Mouse (Mus musculus) limb, embryonic 15.5 days (tissue): ENCODE measurements around the gene Mxi1. TPM values are rescaled to one million over a fixed set of nuclear protein-coding genes. Genes with fewer than 3 reads are reported as not detected.

Experiments used
- ATAC-seq: fragments of 200-750 bp; cut with Nextera tagmentation; 2 replicates; pipeline ENCODE4 v1.8.0; 2017; ENCODE audit warnings: low read depth, moderate TSS enrichment; ENCODE audit not compliant: insufficient number of reproducible peaks, low FRiP score, low TSS enrichment
- H3K27ac ChIP-seq: fragments of 300-500 bp; sonication (generic); 2 replicates; pipeline ENCODE4 v1.5.1; 2015; ENCODE audit warnings: moderate library complexity, mild to moderate bottlenecking, inconsistent platforms
- H3K27me3 ChIP-seq: fragments of 300-500 bp; sonication (generic); 2 replicates; pipeline ENCODE4 v1.6.1; 2015; ENCODE audit warnings: inconsistent platforms
- H3K36me3 ChIP-seq: fragments of 300-500 bp; sonication (generic); 2 replicates; pipeline ENCODE4 v1.6.1; 2015; ENCODE audit warnings: inconsistent platforms
- H3K4me1 ChIP-seq: fragments of 300-500 bp; sonication (generic); 2 replicates; pipeline ENCODE4 v1.6.1; 2015; ENCODE audit warnings: inconsistent platforms
- H3K4me2 ChIP-seq: fragments of 300-500 bp; sonication (generic); 2 replicates; pipeline ENCODE4 v1.6.1; 2015; ENCODE audit warnings: mild to moderate bottlenecking, inconsistent platforms
- H3K4me3 ChIP-seq: fragments of 300-500 bp; sonication (generic); 2 replicates; pipeline ENCODE4 v1.5.1; 2015; ENCODE audit warnings: mild to moderate bottlenecking, inconsistent platforms
- H3K9ac ChIP-seq: fragments of 300-500 bp; sonication (generic); 2 replicates; pipeline ENCODE4 v1.6.1; 2015; ENCODE audit warnings: inconsistent platforms
- H3K9me3 ChIP-seq: fragments of 300-500 bp; sonication (generic); 2 replicates; pipeline ENCODE4 v1.6.1; 2016; ENCODE audit warnings: inconsistent platforms
- WGBS: fragments of 180-500 bp; shearing (Covaris S2); methylation state at CpG from one replicate; pipeline ENCODE4 v1.1.7; 2015; 5-methylcytosine and 5-hydroxymethylcytosine counted together
- polyA plus RNA-seq: library from polyadenylated mRNA; unstranded; fragments of >200 nt; fragmentation: Nextera tagmentation; extraction: Ambion mirVana; gene quantifications from 2 replicates; pipeline ENCODE4 v1.2.1, GENCODE M21; 2015

Mxi1 gene
- polyA plus RNA-seq, 1 experiment from 2014 or later = 40.1 TPM

DNA sequence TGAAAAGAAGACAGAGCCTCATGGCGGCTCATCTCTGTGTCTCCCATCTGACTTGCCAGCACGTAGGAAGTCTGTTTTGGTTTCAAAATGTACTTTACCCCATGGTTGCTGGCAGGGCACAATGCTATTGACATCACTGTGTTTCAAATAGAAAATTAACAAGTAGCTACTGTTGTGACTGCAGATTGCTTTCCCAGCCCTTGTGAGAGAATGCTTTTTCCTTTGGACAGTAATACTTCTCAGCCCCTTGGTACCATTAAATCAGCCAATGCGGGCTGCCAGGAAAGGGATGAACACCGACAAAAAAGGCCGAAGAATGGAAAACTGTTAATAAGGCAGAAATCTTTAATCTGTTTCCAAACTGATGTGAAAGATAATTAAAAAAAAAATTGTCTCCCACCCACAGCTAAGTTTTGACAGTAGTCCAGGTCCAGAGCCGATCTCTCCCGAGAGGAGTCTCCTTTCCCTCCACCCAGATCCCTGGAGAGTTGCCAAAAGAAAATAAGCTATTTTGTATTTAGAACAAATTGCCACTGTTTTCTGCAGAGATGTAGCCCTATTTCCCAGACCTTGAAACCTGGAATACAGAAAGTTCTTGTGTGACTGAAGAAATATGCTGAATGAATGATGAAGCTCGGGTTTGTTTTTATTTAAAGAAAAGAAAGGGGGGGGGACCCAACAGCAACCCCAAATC, 50.1 kb downstream of the Mxi1 start:
- no peak for ATAC-seq
- Histone ChIP-seq H3K4me2 (no peak overlapping the region), H3K4me1 (peaks cover 28% of the 10 kb centered on the region), H3K9ac (no peak overlapping the region), H3K9me3 (no peaks in the 10 kb centered on the region), H3K4me3 (no peak overlapping the region), H3K36me3 (no peaks in the 10 kb centered on the region), H3K27me3 (no peaks in the 10 kb centered on the region), H3K27ac (peak overlapping the region; percentile 7; the same call in 1 of the 2 replicates)
- 36% methylated on average over 8 of the region's 8 CpGs for WGBS

DNA sequence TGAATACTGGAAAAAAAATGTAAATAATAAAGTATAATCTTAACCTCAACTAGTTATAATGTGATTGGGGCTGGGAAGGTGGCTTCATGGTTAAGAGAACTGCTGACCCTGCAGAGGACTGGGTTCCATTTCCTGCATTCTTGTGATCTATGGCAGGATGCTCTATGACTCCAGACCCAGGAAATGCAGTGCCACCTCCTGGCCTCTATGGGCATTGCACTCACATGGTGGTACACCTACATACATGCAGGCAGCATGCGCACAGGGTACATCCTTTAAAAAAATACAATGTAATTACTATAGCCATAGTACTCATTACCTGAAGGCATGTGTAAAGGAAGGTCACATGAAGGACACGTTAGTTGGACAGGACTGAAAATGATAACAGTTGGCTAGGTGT, 52.6 kb downstream of the Mxi1 start:
- H3K9me3 ChIP-seq = no peaks in the 10 kb centered on the region
- ATAC-seq = no peak
- H3K27ac ChIP-seq = no peak overlapping the region
- H3K4me2 ChIP-seq = no peak overlapping the region
- H3K4me1 ChIP-seq = peaks cover 37% of the 10 kb centered on the region
- no peaks in the 10 kb centered on the region for H3K36me3 ChIP-seq
- WGBS = 51% methylated on average over 2 of the region's 2 CpGs
- no peaks in the 10 kb centered on the region for H3K27me3 ChIP-seq
- H3K4me3 ChIP-seq = no peak overlapping the region
- H3K9ac ChIP-seq = no peak overlapping the region

DNA sequence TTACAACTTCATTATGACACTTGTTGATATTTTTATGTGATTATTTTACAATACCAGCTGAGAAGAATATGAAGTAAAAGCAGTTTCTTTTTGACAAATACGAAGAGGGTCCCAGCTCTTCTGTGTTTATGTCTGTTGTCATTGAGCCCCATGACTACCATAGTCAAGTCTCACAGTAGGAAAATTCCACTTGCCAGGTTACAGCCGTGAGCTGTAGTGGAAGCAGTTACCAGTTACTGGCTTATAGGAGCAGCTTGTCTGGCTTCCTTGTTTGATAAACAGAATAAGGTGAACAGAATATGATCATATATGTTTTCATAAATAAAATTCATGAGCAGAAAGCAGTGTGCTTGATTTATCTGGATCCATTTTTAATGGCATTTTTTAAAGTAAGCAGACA, 54.2 kb downstream of the Mxi1 start:
- Histone ChIP-seq H3K27ac (peak overlapping the region; percentile 43; the same call in 1 of the 2 replicates), H3K4me2 (no peak overlapping the region), H3K4me1 (peaks cover 42% of the 10 kb centered on the region), H3K4me3 (no peak overlapping the region), H3K9me3 (no peaks in the 10 kb centered on the region), H3K9ac (no peak overlapping the region), H3K27me3 (no peaks in the 10 kb centered on the region), H3K36me3 (no peaks in the 10 kb centered on the region)
- WGBS = 41% methylated on average over 2 of the region's 2 CpGs
- no peak for ATAC-seq

DNA sequence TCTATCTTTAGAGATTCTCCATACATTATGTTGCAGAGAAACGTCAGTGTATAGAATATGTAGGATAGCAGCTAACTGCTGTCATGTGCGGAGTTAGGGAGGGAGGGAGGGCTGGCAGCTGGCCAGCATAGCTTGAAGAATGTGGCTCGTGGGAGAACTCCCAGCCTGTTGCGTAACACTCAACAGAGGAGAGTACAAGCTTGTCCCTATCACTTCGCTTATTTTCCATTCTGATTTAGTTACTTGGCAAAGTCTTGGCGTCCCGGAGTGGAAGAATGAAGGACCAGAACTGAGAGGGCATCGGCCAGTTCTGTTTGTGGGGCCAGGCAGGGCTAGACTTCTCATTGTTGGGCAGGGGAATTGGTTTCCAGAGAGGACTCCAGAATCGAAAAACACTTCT, 54.6 kb downstream of the Mxi1 start:
- peak overlapping the region; percentile 59; the same call in 1 of the 2 replicates for H3K27ac ChIP-seq
- H3K4me2 ChIP-seq = peak overlapping the region; percentile 35
- no peak overlapping the region for H3K9ac ChIP-seq
- H3K27me3 ChIP-seq = no peaks in the 10 kb centered on the region
- H3K4me1 ChIP-seq = peaks cover 42% of the 10 kb centered on the region
- no peaks in the 10 kb centered on the region for H3K36me3 ChIP-seq
- H3K4me3 ChIP-seq = peak overlapping the region; percentile 9; the same call in 1 of the 2 replicates
- WGBS = 17% methylated on average over 9 of the region's 9 CpGs
- no peaks in the 10 kb centered on the region for H3K9me3 ChIP-seq
- ATAC-seq = 0 out of 2 replicates have a peak, but pooled peaks have one; percentile 67

DNA sequence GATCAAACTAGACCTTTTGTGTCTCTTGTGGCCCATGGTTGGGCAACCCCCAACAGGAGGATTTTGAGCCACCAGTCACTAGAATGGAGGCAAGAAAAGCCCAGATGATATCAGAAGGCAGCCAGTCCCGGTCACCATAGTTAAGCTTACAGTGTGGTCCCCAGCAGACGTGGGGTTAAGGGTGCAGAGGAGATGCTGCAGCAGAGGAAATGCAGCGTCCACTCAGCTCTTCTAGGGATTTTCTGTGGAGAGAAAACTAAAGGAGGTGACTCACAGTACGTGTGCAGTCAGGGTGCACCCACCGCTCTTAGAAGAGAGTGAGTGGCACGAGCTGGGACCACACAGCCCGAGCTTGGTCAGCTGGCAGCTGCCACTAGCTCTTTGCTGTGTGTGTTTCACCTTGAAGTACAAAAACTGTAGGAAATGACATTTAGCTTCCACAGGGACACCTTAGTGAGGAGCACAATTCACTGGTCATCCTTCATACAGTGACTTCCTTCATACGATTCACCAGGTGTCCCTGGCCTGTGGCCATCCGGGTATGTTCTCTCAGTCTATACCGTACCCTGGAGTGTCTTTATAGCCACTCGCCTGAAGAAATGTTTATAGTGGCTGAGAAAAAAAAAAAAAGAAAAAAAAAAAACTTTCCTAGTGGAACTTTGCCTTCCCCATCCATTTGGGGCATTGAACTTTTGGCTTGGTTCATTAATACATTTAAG, 55.9 kb downstream of the Mxi1 start:
- Histone ChIP-seq H3K9ac (no peak overlapping the region), H3K4me2 (no peak overlapping the region), H3K36me3 (0 out of 2 replicates have a peak, but pooled peaks cover under 1% of the 10 kb centered on the region), H3K4me1 (peaks cover 41% of the 10 kb centered on the region), H3K4me3 (no peak overlapping the region), H3K27me3 (no peaks in the 10 kb centered on the region), H3K27ac (no peak overlapping the region), H3K9me3 (no peaks in the 10 kb centered on the region)
- 70% methylated on average over 11 of the region's 11 CpGs for WGBS
- ATAC-seq = no peak

DNA sequence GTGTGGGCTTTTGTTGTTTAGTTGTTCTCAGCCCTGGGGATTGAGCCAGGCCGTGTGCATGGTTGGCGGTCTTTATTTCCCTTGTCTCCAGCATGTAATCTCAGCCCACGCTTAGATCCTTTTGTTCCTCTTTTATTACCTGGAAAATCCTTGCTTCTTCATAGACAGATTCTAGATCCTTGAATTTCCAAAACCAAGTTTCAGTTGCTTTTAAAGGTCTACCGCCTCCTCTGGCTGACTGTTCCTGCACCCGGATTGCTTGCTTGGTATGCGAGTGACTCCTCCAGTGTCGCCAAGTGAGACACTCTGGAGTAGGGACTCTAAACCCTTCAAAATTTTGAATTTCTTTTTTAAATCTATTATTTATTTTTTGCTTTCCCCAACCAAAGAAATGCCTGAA, 56.6 kb downstream of the Mxi1 start:
- Histone ChIP-seq H3K4me2 (no peak overlapping the region), H3K36me3 (peaks cover 7% of the 10 kb centered on the region; the same call in 1 of the 2 replicates), H3K4me3 (no peak overlapping the region), H3K9ac (no peak overlapping the region), H3K9me3 (no peaks in the 10 kb centered on the region), H3K4me1 (peaks cover 41% of the 10 kb centered on the region), H3K27ac (no peak overlapping the region), H3K27me3 (no peaks in the 10 kb centered on the region)
- ATAC-seq = no peak
- WGBS = 74% methylated on average over 7 of the region's 7 CpGs

DNA sequence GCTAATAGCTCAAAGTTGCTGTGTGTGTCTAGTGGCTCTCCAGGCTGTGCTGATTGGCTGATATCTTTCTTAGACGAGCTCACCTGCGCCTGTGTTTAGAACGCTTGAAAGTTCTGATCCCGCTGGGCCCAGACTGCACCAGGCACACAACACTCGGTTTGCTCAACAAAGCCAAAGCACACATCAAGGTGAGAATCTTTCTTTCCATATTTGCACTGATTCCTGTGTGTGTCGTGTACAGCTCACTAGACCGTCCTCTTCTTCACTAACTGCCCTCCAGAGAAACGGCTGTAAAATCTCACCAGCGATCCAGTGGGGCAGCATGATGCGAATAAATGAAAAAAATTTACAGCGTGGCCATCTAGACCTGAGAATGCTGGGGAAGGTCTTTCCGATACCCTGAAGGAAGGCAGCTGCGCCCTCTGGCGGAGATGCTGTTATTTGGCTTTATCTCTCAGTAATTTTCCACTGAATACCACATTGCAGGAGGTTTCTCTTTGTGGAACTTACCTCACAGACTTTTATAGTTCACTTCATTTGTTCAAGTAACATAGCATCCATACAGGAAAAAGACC, 59.2 kb downstream of the Mxi1 start:
- Histone ChIP-seq H3K9me3 (no peaks in the 10 kb centered on the region), H3K4me1 (peaks cover 36% of the 10 kb centered on the region), H3K9ac (no peak overlapping the region), H3K4me3 (no peak overlapping the region), H3K27ac (0 out of 2 replicates have a peak overlapping the region, but pooled peaks have one; percentile 3), H3K27me3 (no peaks in the 10 kb centered on the region), H3K4me2 (peak overlapping the region; percentile 12; the same call in 1 of the 2 replicates), H3K36me3 (peaks cover 24% of the 10 kb centered on the region)
- peak; percentile 53; the same call in 1 of the 2 replicates for ATAC-seq
- WGBS = 22% methylated on average over 14 of the region's 14 CpGs

DNA sequence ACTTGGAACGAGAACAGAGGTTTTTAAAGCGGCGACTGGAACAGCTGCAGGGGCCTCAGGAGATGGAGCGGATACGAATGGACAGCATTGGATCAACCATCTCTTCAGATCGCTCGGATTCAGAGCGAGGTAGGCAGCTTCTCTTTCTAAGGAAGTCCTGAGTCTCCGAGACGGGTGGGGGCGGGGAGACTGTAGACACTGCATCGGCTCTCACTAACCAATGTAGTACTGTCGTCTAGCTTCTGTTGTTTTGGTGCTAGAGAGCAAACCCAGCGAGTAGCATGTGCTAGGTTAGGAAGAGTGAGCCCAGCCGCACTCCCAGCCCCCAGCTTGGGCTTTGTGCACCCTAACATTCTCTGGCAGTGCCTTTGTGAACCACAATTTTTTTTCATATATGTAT, 59.9 kb downstream of the Mxi1 start:
- H3K27ac ChIP-seq = 0 out of 2 replicates have a peak overlapping the region, but pooled peaks have one; percentile 38
- no peak overlapping the region for H3K9ac ChIP-seq
- no peak overlapping the region for H3K4me3 ChIP-seq
- H3K4me1 ChIP-seq = peaks cover 32% of the 10 kb centered on the region
- H3K9me3 ChIP-seq = no peaks in the 10 kb centered on the region
- peaks cover 29% of the 10 kb centered on the region for H3K36me3 ChIP-seq
- no peak for ATAC-seq
- WGBS = 70% methylated on average over 15 of the region's 15 CpGs
- no peaks in the 10 kb centered on the region for H3K27me3 ChIP-seq
- H3K4me2 ChIP-seq = no peak overlapping the region

DNA sequence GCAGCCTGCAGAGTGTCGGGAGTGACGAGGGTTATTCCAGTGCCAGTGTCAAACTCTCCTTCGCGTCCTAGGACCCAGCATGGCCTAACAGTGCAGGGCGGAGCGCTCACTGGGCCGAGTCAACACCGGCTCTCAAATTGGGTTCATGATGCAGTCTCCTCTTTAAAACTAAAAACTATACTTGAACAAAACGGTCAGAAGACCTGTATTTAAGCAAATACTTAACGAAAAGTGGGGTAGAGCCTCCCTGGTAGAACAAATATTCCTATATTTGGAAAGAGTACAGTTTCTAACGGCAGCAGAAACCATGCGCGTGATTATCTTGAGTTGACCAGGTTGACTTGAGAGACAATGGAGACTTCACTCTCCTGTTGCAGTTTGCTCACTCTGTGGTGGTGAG, 61.3 kb downstream of the Mxi1 start, which contains the start of gene Gm10197:
Gm10197 (minus strand) TSS at position 101 of the 400 bp plus-strand sequence.
- no peaks in the 10 kb centered on the region for H3K27me3 ChIP-seq
- no peak for ATAC-seq
- WGBS = 78% methylated on average over 13 of the region's 13 CpGs

DNA sequence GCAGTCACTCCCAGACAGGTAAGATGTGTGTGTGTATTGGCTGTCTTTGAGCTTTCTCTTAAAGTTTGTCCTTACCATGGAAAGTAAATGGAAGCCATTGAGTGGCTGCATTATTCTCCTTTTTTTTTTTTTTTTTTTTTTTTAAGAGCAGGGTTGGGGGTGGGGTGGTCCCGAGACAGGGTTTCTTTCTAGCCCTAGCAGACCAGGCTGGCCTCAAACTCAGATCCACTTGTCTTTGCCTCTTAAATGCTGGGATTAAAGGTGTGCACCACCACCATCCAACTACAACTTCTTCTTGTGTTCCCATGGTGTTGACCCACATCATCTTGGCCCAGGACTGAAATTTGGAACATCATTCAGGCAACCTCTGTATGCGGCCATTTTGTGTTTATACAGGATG, 63.3 kb downstream of the Mxi1 start:
- WGBS = 86% methylated on average over 2 of the region's 2 CpGs
- Histone ChIP-seq H3K27me3 (no peaks in the 10 kb centered on the region), H3K36me3 (peaks cover 35% of the 10 kb centered on the region)

More for the DNA sequence above, 61.3 kb downstream of the Mxi1 start, which contains the start of gene Gm10197:
- no peaks in the 10 kb centered on the region for H3K9me3 ChIP-seq
- H3K27ac ChIP-seq = no peak within 1 kb of the TSS
- no peak within 1 kb of the TSS for H3K4me3 ChIP-seq
- H3K4me2 ChIP-seq = no peak within 1 kb of the TSS
- H3K36me3 ChIP-seq = peaks cover 31% of the 10 kb centered on the region
- no peak within 1 kb of the TSS for H3K9ac ChIP-seq
- H3K4me1 ChIP-seq = peaks cover 22% of the 10 kb centered on the region

DNA sequence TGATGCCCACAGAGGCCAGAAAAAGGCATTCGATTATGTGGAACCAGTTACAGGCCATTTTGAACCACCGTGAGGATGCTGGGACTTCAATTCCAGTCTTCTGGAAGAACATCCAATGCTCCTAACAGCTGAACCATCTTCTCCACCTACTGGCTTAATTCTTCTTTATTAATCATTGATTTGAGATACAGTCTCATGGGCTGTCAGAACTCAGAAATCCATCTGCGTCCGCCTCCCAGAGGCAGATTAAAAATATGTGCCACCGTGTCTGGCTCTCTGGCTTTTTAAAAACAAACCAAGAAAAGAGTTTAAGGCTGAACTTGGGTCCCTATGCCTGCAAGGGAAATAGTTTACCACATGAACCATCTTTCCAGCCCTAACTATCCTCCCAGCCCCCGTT, 65.0 kb downstream of the Mxi1 start:
- Histone ChIP-seq H3K4me1 (peaks cover 6% of the 10 kb centered on the region; the same call in 1 of the 2 replicates), H3K4me3 (no peak overlapping the region), H3K9ac (no peak overlapping the region), H3K9me3 (no peaks in the 10 kb centered on the region), H3K27me3 (no peaks in the 10 kb centered on the region), H3K4me2 (no peak overlapping the region), H3K36me3 (peaks cover 44% of the 10 kb centered on the region), H3K27ac (no peak overlapping the region)
- WGBS = 88% methylated on average over 6 of the region's 6 CpGs
- no peak for ATAC-seq

More for the DNA sequence above, 63.3 kb downstream of the Mxi1 start:
- Histone ChIP-seq H3K27ac (no peak overlapping the region), H3K9me3 (no peaks in the 10 kb centered on the region), H3K9ac (no peak overlapping the region), H3K4me3 (no peak overlapping the region), H3K4me2 (no peak overlapping the region), H3K4me1 (peaks cover 20% of the 10 kb centered on the region)
- ATAC-seq = no peak

DNA sequence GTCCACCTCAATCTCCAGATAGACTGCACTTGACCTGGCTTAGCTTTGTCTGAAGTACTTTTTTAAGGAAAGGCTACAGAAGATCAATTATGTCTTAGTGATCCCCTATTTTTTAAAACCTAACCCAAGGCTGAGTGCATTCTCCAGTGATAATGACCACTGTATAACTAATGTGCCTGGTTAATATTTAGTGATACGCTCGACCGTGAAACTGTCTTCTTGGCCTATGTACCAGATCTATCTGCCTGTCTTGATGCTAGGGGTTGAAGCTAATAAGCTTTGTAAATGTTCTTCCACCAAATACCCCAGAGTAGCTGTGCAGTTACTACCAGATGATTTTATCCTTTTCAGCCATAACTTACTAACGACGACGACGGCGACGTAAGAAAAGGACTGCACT, 65.5 kb downstream of the Mxi1 start:
- Histone ChIP-seq H3K4me2 (no peak overlapping the region), H3K9me3 (no peaks in the 10 kb centered on the region), H3K36me3 (peaks cover 45% of the 10 kb centered on the region), H3K27me3 (no peaks in the 10 kb centered on the region), H3K4me1 (0 out of 2 replicates have a peak, but pooled peaks cover 3% of the 10 kb centered on the region), H3K27ac (no peak overlapping the region), H3K9ac (no peak overlapping the region), H3K4me3 (no peak overlapping the region)
- WGBS = 91% methylated on average over 9 of the region's 9 CpGs
- no peak for ATAC-seq
